Mouse (Mus musculus) Patski (cell line): ENCODE measurements at regions not wholly inside any gene's neighbourhood (a gene's known extent, or its start where the extent isn't known, plus 50 kb on each side); places are given as distances from the start of the nearest gene placed in this dataset.

Experiments
- ATAC-seq: fragments of 100-300 bp; one replicate; pipeline ENCODE4 v1.8.0; 2021
- CTCF ChIA-PET: fragments of 350-600 bp; sonication (Branson Sonifier 250); formaldehyde crosslinking; loops from one replicate; lab custom pipeline; 2022; ENCODE audit warnings: inconsistent platforms; lab: Charles Lee
- POLR2A ChIA-PET: fragments of 350-600 bp; sonication (Branson Sonifier 250); formaldehyde crosslinking; loops from one replicate; lab custom pipeline; 2022; ENCODE audit warnings: antibody characterized with exemption, inconsistent platforms; lab: Charles Lee
- DNase-seq: peaks from one replicate; pipeline ENCODE4 v3.0.0-alpha.2; 2011; ENCODE audit warnings: low read depth, low spot score
- H3K27me3 ChIP-seq: fragments of 371-371 bp; one replicate; pipeline ENCODE4 v1.5.1; 2021
- CTCF ChIP-seq: fragments of 100-300 bp; IDR thresholded peaks from one replicate; pipeline ENCODE4 v1.5.1; 2021
- in situ Hi-C: fragments of 300-500 bp; cut with MboI; formaldehyde crosslinking; loops from 3 replicates; pipeline ENCODE4 v1.11.1; 2018; ENCODE audit warnings: low pct_unique_long_range_greater_than_20kb, mixed read lengths

DNA sequence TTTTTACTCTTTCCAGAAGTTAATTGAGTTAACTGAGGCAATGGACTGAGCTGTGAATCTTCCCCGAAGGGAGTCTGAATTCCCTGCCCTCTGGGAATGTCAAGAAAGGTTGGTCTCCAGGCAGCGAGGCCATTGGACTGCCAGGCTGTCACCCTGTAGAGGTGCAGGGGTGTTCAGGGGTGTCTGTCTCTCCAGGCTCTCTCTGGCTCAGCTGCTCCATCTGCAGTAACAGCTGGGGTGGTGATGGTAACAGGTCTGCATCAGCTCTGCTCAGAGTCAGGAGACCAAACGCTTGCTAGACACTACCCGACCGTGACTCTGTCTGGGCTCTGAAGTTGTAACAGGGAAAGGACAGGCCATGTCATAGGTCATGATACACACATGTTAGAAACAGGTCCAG, 154.9 kb downstream of the Rps24 start:
- CTCF ChIA-PET: no interaction called here
- no peak for ATAC-seq
- in situ Hi-C loops: no loop called here

DNA sequence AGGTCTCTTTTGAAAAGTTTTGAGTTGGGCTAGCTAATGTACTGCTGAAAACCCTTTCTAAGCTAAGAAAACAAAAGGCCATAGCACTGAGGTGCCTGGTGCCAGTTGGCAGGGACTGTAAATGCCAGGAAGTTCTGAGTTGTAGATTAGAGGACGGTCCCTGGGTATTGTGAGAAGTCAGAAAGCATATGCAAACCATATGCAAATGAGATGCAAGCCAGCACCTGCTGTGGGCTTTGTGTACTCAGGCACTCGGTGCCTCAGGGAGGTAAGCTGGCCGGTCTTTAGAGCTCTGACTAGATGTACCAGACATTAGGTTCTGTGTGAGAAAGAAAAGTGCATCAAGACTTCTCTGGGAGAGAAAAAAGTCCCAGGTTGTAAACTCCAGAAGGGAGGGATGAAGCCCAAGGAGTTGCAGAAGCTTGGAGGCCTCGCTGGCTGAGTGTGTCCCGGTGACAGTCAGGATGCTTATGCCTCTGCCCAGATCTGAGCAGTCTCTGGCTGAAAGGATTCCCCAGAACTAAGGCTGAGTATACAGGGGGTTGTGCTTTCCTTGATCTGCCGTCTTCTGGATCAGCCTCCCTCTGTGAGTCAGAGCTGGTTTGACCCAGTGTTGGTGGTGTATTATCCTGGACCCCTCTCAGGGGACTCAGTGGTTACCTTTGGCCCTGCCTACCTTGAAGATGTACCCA, 157.3 kb downstream of the Rps24 start:
- CTCF ChIA-PET: no interaction called here
- POLR2A ChIA-PET: interaction anchor here (0.6 kb wide), 1 partner anchor 37 kb away, joined by 4 read pairs; no protein-coding TSS in a partner anchor
- TF ChIP-seq CTCF: no peak
- ATAC-seq (no peak), DNase-seq (no peak)
- in situ Hi-C loops: no loop called here
- peaks cover 33% of the 10 kb centered on the region for H3K27me3 ChIP-seq

More for the DNA sequence above, 154.9 kb downstream of the Rps24 start:
- peaks cover 30% of the 10 kb centered on the region for H3K27me3 ChIP-seq
- DNase-seq: no peak
- POLR2A ChIA-PET: no interaction called here
- no peak for TF ChIP-seq CTCF

DNA sequence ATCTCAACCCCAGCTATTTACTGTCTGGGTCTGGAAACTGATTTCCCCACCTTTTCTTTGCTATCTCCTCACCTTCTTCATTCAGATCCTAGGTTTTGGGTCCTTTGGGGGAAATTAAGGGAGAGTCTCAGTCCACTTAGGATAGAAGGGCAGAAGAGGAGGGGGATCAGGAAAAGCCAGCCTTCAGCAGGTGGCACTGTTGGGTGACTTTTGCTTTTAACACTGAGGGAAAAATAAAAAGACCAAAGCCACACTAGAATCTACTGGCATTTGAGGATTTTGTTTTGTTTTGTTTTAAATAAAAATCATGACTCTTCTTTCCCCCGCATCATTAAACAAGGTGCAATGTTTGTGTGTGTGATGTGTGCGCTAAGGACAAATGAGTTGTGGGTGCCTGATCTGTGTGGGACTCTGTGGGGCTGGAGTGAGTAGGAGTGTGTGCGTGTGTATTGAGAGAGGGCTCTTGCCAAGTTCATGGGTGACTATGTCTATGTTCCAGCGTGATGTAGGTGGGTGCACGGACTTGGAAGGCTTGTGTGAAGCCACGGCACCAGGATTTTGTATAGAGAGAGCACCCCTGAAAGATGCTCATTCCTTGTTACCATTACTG, 159.4 kb downstream of the Rps24 start:
- TF ChIP-seq CTCF: no peak
- DNase-seq: no peak
- ChIA-PET POLR2A (no interaction called here), CTCF (no interaction called here)
- ATAC-seq: no peak
- peaks cover 29% of the 10 kb centered on the region for H3K27me3 ChIP-seq
- in situ Hi-C loops: no loop called here

DNA sequence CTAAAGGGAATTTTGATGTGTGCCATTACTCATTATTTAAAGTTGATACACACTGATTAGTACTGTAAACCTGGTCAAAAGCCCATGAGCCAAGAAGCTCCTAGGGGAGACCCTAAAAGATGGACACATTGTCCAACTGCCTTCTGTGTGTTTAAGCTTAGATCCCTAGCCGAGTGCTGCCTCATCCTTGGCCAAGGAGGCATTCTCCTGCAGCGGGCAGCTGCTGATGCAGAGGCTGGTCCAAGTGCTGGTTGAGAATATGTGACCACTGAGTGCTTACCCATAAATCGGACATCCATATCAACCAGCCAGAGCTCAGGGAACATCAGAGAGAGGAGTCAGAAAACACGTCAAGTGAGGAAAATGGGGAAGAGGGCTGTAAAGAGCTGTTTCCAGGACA, 160.8 kb downstream of the Rps24 start:
- DNase-seq (no peak), ATAC-seq (no peak)
- CTCF ChIA-PET: no interaction called here

DNA sequence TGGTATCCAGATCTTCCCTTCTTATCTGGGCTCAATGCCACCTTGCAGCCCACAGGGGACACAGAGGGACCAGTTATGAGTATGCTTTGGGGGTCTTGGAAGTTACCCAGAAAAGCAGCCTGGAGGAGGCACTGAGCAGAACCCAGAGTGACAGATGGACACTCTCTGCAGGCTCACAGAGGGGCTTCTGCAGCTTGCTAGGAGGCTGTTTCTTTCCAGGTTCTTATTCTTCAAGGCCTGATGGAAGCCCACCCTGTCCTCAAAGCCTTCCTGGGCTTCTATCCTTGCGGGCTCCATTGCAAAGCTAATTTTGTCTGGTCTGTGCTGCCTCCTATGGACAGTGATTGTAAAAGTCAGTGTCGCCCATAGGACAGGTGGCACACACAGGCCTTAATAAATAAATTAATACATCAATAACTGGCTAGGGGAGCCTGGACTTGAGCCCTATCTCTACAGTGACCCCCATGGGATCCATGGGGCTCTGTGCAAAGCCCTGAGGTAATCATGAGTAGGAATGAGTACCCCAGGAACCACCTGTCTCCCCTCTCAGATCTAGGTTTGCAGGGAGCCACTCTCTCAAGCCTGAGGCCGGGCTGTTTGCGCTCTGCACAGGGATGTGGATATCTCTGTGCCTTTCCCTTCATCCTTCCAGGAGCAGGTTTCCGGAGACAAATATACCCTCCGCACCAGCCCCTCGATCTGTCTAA, 163.4 kb downstream of the Rps24 start:
- no peak for DNase-seq
- ATAC-seq: no peak
- H3K27me3 ChIP-seq: peaks cover 27% of the 10 kb centered on the region
- ChIA-PET POLR2A (no interaction called here), CTCF (interaction anchor here (0.7 kb wide), 1 partner anchor 12 kb away, joined by 3 read pairs; no protein-coding TSS in a partner anchor)
- no peak for TF ChIP-seq CTCF
- in situ Hi-C loops: no loop called here

More for the DNA sequence above, 160.8 kb downstream of the Rps24 start:
- H3K27me3 ChIP-seq: peaks cover 17% of the 10 kb centered on the region
- in situ Hi-C loops: no loop called here
- TF ChIP-seq CTCF: no peak
- POLR2A ChIA-PET: no interaction called here

DNA sequence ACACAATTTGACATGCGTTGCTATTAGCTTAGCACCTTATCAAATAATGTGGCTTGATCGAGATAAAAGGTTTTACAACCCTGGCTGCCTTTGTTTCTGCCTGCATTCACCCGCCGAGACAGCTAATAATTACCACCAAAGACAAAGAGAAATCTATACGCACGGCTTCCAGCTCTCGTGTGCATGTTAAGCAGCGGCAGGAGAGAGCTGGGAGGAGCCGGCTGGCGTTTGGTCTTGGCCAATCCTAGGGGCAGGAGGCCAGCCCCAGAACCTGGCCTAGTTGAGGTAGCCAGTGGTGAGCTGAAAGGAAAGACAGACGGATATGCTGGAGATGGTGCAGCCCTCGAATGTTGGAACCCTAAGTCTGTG, 164.0 kb downstream of the Rps24 start:
- peaks cover 30% of the 10 kb centered on the region for H3K27me3 ChIP-seq
- no peak for DNase-seq
- TF ChIP-seq CTCF: no peak
- POLR2A ChIA-PET: no interaction called here
- CTCF ChIA-PET: interaction anchor here (0.7 kb wide), 1 partner anchor 13 kb away, joined by 3 read pairs; no protein-coding TSS in a partner anchor
- in situ Hi-C loops: no loop called here
- no peak for ATAC-seq

DNA sequence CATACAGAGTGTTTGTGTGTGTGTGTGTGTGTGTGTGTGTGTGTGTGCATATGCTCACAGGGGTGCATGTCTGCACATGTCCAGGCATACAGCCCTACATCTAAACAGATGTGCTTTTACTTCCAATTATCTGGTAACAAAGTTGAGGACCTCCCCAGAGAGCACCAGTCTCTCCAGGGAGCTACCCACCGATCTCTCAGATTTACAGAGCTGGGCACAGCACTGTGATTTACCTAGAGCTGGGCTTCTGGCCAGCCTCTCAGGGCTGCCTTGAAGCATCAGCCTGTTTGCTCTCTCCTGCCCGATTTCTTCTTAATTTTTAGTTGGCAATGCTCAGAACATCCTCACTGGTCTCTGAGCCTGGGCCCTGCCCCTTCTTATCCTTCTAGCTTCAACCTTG, 165.7 kb downstream of the Rps24 start:
- CTCF ChIA-PET: interaction anchor here (0.7 kb wide), 1 partner anchor 31 kb away, joined by 4 read pairs; no protein-coding TSS in a partner anchor
- POLR2A ChIA-PET: no interaction called here
- no peak for TF ChIP-seq CTCF
- H3K27me3 ChIP-seq: peaks cover 27% of the 10 kb centered on the region
- ATAC-seq (no peak), DNase-seq (no peak)
- in situ Hi-C loops: no loop called here

DNA sequence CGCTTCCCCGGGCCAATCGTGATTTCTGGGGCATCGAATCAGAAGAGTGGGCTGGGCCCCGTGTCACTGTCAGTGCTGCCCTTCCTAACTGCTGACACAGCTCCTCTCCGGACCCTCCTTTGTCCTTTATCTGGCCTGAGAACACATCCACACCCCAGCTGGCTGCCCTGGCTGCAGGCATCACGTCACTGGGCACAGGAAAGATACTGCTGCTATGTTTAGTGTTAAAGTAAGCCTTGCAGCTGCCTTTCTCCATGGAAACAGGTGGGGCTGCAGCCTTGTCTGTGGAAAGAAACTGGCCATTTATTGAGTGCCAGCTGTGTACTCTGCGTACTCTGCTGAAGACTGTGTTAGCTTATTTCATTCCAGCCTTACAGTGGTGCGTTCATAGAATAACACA, 168.7 kb downstream of the Rps24 start:
- CTCF ChIA-PET: no interaction called here
- DNase-seq (no peak), ATAC-seq (no peak)
- POLR2A ChIA-PET: no interaction called here
- peaks cover 27% of the 10 kb centered on the region for H3K27me3 ChIP-seq
- in situ Hi-C loops: no loop called here
- no peak for TF ChIP-seq CTCF

DNA sequence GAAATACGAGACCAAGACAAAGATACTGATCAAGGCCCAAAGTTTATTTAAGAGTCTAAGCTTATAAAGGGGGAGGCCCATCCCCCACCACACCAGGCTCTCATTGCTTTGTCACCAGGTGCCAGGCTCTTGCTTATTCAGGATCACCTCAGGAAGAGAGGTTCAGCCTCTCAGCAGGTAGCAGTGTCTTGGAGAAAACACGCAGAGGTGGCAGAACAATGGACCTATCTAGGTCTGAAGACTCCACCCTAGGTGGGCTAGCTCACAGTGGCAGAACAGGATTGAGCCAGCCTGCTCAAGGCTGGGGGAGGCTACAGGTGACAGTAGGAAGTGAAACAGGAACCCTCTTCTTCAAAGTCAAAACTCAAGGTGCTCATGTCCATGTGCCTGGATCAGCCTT, 174.9 kb downstream of the Rps24 start:
- no peak for TF ChIP-seq CTCF
- ATAC-seq (no peak), DNase-seq (no peak)
- CTCF ChIA-PET: no interaction called here
- in situ Hi-C loops: no loop called here
- POLR2A ChIA-PET: no interaction called here
- H3K27me3 ChIP-seq: peaks cover 7% of the 10 kb centered on the region

DNA sequence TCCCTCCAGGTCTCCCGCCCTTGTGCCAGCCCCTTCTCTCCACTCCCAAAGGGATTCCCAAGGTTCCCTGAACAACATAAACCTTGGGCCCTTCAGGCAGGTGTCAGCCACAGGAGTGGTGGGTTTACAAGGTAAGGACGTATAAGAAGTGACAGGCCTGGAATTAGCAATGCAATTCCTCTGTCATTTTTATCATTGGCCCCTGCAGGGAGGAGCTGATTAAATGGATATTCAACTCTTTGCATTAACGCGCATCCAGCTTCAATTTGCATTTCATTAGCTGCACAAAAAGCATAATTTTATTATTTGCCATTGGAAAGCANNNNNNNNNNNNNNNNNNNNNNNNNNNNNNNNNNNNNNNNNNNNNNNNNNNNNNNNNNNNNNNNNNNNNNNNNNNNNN, 178.3 kb downstream of the Rps24 start:
- TF ChIP-seq CTCF: no peak
- H3K27me3 ChIP-seq: no peaks in the 10 kb centered on the region
- DNase-seq (no peak), ATAC-seq (no peak)
- POLR2A ChIA-PET: no interaction called here
- CTCF ChIA-PET: no interaction called here
- in situ Hi-C loops: no loop called here
